Mouse (Mus musculus) large intestine, adult 2 months (tissue): ENCODE measurements at regions not wholly inside any gene's neighbourhood (a gene's known extent, or its start where the extent isn't known, plus 50 kb on each side); places are given as distances from the start of the nearest gene placed in this dataset.

Experiments
- DNase-seq: peaks from one replicate; pipeline ENCODE4 v3.0.0-alpha.2; 2012; ENCODE audit warnings: low read depth, low spot score
- WGBS: fragments of 180-500 bp; shearing (Covaris S2); methylation state at CpG from one replicate; pipeline ENCODE4 v1.1.7; 2018; 5-methylcytosine and 5-hydroxymethylcytosine counted together

- 69% methylated on average over 6 of the region's 6 CpGs for WGBS
- no peak for DNase-seq
These were observed 358.4 kb downstream of the Bckdhb start for GRCm38 (mm10) chr9:84283296-84283695.

GRCm38 (mm10) chr9:84285604-84286003, 360.7 kb downstream of the Bckdhb start:
- no peak for DNase-seq
- WGBS, result 79% methylated on average over 4 of the region's 4 CpGs

- 47% methylated on average over 1 of the region's 1 CpGs for WGBS
- DNase-seq, result no peak
These were observed 370.9 kb downstream of the Bckdhb start for GRCm38 (mm10) chr9:84295891-84296290.

- no peak for DNase-seq
- 89% methylated on average over 3 of the region's 3 CpGs for WGBS
These were observed 371.5 kb downstream of the Bckdhb start for GRCm38 (mm10) chr9:84296456-84296855.

GRCm38 (mm10) chr9:84304398-84304797, 379.5 kb downstream of the Bckdhb start:
- DNase-seq, result no peak
- WGBS, result 97% methylated on average over 2 of the region's 2 CpGs

- DNase-seq, result no peak
- 88% methylated on average over 2 of the region's 2 CpGs for WGBS
These were observed 393.9 kb downstream of the Bckdhb start for GRCm38 (mm10) chr9:84318811-84319210.

GRCm38 (mm10) chr9:84319338-84319737, 394.4 kb downstream of the Bckdhb start:
- no peak for DNase-seq
- 64% methylated on average over 2 of the region's 2 CpGs for WGBS

- 33% methylated on average over 2 of the region's 2 CpGs for WGBS
These were observed 398.2 kb downstream of the Bckdhb start for GRCm38 (mm10) chr9:84323145-84323544.

GRCm38 (mm10) chr9:84331083-84331602, 406.2 kb downstream of the Bckdhb start:
- 57% methylated on average over 4 of the region's 4 CpGs for WGBS
- DNase-seq, result no peak

More at GRCm38 (mm10) chr9:84323145-84323544, 398.2 kb downstream of the Bckdhb start:
- no peak for DNase-seq

- WGBS, result 13% methylated on average over 7 of the region's 7 CpGs
These were observed 418.6 kb downstream of the Bckdhb start for GRCm38 (mm10) chr9:84343435-84344095.

GRCm38 (mm10) chr9:84350223-84350622, 425.3 kb downstream of the Bckdhb start:
- 64% methylated on average over 2 of the region's 2 CpGs for WGBS
- no peak for DNase-seq

More at GRCm38 (mm10) chr9:84343435-84344095, 418.6 kb downstream of the Bckdhb start:
- DNase-seq, result peak; percentile 29

GRCm38 (mm10) chr9:84354409-84354808, 429.5 kb downstream of the Bckdhb start:
- no peak for DNase-seq
- WGBS, result 30% methylated on average over 2 of the region's 2 CpGs

GRCm38 (mm10) chr9:84356167-84356566, 431.2 kb downstream of the Bckdhb start:
- no peak for DNase-seq
- 85% methylated on average over 2 of the region's 2 CpGs for WGBS

GRCm38 (mm10) chr9:84359879-84360278, 434.9 kb downstream of the Bckdhb start:
- no peak for DNase-seq
- WGBS, result 47% methylated on average over 3 of the region's 3 CpGs

- 80% methylated on average over 4 of the region's 4 CpGs for WGBS
- no peak for DNase-seq
These were observed 435.5 kb downstream of the Bckdhb start for GRCm38 (mm10) chr9:84360484-84360883.

- 82% methylated on average over 5 of the region's 5 CpGs for whole genome bisulfite sequencing
- no peak for DNase-seq
These were observed 438.5 kb downstream of the Bckdhb start for GRCm38 (mm10) chr9:84363478-84363877.

GRCm38 (mm10) chr9:84369200-84369599, 444.3 kb downstream of the Bckdhb start:
- DNase-seq, result no peak
- WGBS, result 27% methylated on average over 1 of the region's 1 CpGs

GRCm38 (mm10) chr9:84370260-84370659, 445.3 kb downstream of the Bckdhb start:
- DNase-seq, result no peak
- 72% methylated on average over 4 of the region's 4 CpGs for WGBS

GRCm38 (mm10) chr9:84375746-84376145, 450.8 kb downstream of the Bckdhb start:
- 71% methylated on average over 2 of the region's 2 CpGs for WGBS
- DNase-seq, result no peak

GRCm38 (mm10) chr9:84376621-84377020, 451.7 kb downstream of the Bckdhb start:
- 96% methylated on average over 6 of the region's 6 CpGs for WGBS
- no peak for DNase-seq

GRCm38 (mm10) chr9:84381942-84382341, 457.0 kb downstream of the Bckdhb start:
- no peak for DNase-seq

- 88% methylated on average over 3 of the region's 3 CpGs for WGBS
- DNase-seq, result no peak
These were observed 464.9 kb downstream of the Bckdhb start for GRCm38 (mm10) chr9:84389831-84390230.
